Mouse (Mus musculus) embryonic facial prominence, embryonic 14.5 days (tissue): ENCODE measurements at regions not wholly inside any gene's neighbourhood (a gene's known extent, or its start where the extent isn't known, plus 50 kb on each side); places are given as distances from the start of the nearest gene placed in this dataset.

Experiments
- ATAC-seq: fragments of 200-750 bp; cut with Nextera tagmentation; 2 replicates; pipeline ENCODE4 v1.8.0; 2017; ENCODE audit warnings: low read depth, moderate number of reproducible peaks, moderate TSS enrichment
- DNase-seq: peaks from one replicate; pipeline ENCODE4 v3.0.0-alpha.2; 2015; ENCODE audit warnings: low spot score
- H3K27ac ChIP-seq: fragments of 300-500 bp; sonication (generic); replicated peaks from 2 replicates; pipeline ENCODE4 v1.5.1; 2014; ENCODE audit warnings: low read depth, mild to moderate bottlenecking, low read length, moderate library complexity
- H3K27me3 ChIP-seq: fragments of 300-500 bp; sonication (generic); replicated peaks from 2 replicates; pipeline ENCODE4 v1.6.1; 2014; ENCODE audit warnings: low read length; ENCODE audit not compliant: control insufficient read depth, insufficient read depth
- H3K36me3 ChIP-seq: fragments of 300-500 bp; sonication (generic); 2 replicates; pipeline ENCODE4 v1.6.1; 2014; ENCODE audit warnings: low read length, mixed read lengths; ENCODE audit not compliant: control insufficient read depth, insufficient read depth
- H3K4me1 ChIP-seq: fragments of 300-500 bp; sonication (generic); 2 replicates; pipeline ENCODE4 v1.6.1; 2014; ENCODE audit warnings: antibody characterized with exemption, low read length; ENCODE audit not compliant: control insufficient read depth, insufficient read depth
- H3K4me2 ChIP-seq: fragments of 300-500 bp; sonication (generic); 2 replicates; pipeline ENCODE4 v1.6.1; 2014; ENCODE audit warnings: low read depth, mild to moderate bottlenecking, low read length, moderate library complexity, mixed read lengths
- H3K4me3 ChIP-seq: fragments of 300-500 bp; sonication (generic); 2 replicates; pipeline ENCODE4 v1.5.1; 2014; ENCODE audit warnings: low read depth, mild to moderate bottlenecking, low read length
- H3K9ac ChIP-seq: fragments of 300-500 bp; sonication (generic); 2 replicates; pipeline ENCODE4 v1.6.1; 2014; ENCODE audit warnings: low read depth, mild to moderate bottlenecking, low read length, moderate library complexity, mixed read lengths
- H3K9me3 ChIP-seq: fragments of 300-500 bp; sonication (generic); 2 replicates; pipeline ENCODE4 v1.6.1; 2016; ENCODE audit warnings: low read length; ENCODE audit not compliant: control insufficient read depth
- WGBS: fragments of 180-500 bp; shearing (Covaris S2); extraction: QIAGEN DNeasy Blood & Tissue Kit; methylation state at CpG from one replicate; pipeline ENCODE4 v1.1.7; 2014; 5-methylcytosine and 5-hydroxymethylcytosine counted together

- DNase-seq, result peak; percentile 34
- H3K9ac ChIP-seq, result no peak overlapping the region
These were observed 109.0 kb upstream of the Rpl10l start for GRCm38 (mm10) chr12:66393153-66393552.

DNA sequence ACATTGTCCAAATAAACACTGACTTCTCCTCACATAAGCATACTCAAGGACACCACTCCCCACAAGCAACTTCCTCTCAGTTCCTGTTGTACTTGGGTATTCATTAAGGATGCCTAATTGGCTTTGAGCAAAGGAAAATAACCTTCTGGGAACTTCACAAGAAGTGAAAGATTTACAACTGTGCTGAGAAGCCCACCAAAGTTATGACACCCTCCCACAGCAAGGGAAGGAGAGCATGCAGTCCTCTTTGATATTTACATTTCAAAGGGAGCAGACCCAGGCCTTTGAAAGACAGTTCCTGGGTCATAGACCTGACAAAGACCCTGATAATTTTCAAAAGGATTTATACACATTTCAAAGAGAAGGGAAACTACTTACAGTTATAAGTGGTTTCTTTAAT is 102.4 kb upstream of the Rpl10l start:
- Histone ChIP-seq H3K4me1 (no peaks in the 10 kb centered on the region), H3K9ac (no peak overlapping the region), H3K4me3 (no peak overlapping the region), H3K4me2 (no peak overlapping the region), H3K27me3 (no peaks in the 10 kb centered on the region), H3K36me3 (no peaks in the 10 kb centered on the region), H3K9me3 (no peaks in the 10 kb centered on the region), H3K27ac (no peak overlapping the region)
- DNase-seq (no peak), ATAC-seq (no peak)

More at GRCm38 (mm10) chr12:66393153-66393552, 109.0 kb upstream of the Rpl10l start:
- Histone ChIP-seq H3K4me3 (no peak overlapping the region), H3K4me2 (no peak overlapping the region), H3K36me3 (no peaks in the 10 kb centered on the region), H3K9me3 (no peaks in the 10 kb centered on the region), H3K27ac (no peak overlapping the region), H3K27me3 (no peaks in the 10 kb centered on the region), H3K4me1 (no peaks in the 10 kb centered on the region)
- 37% methylated on average over 1 of the region's 1 CpGs for WGBS
- no peak for ATAC-seq

- Histone ChIP-seq H3K9ac (no peak overlapping the region), H3K36me3 (no peaks in the 10 kb centered on the region), H3K4me1 (no peaks in the 10 kb centered on the region), H3K9me3 (no peaks in the 10 kb centered on the region), H3K27ac (no peak overlapping the region), H3K4me3 (no peak overlapping the region), H3K4me2 (no peak overlapping the region), H3K27me3 (no peaks in the 10 kb centered on the region)
- DNase-seq (no peak), ATAC-seq (no peak)
These were observed 55.0 kb upstream of the Rpl10l start for GRCm38 (mm10) chr12:66339169-66339568.
